Mouse (Mus musculus) intestine, embryonic 14.5 days (tissue): ENCODE results near the gene Micu1. TPM values are rescaled to one million over a fixed set of nuclear protein-coding genes. Genes with fewer than 3 reads are reported as not detected.

Experiments used
- ATAC-seq: fragments of 200-750 bp; cut with Nextera tagmentation; replicated peaks from 2 replicates; pipeline ENCODE4 v1.8.0; 2017; ENCODE audit warnings: low read depth, moderate number of reproducible peaks, moderate TSS enrichment, moderate library complexity; ENCODE audit not compliant: low FRiP score, low TSS enrichment
- DNase-seq: peaks from one replicate; pipeline ENCODE4 v3.0.0-alpha.2; 2018; ENCODE audit warnings: low spot score
- H3K27ac ChIP-seq: fragments of 300-500 bp; sonication (generic); 2 replicates; pipeline ENCODE4 v1.5.1; 2014; ENCODE audit warnings: low read depth, mild to moderate bottlenecking, control low read depth
- H3K27me3 ChIP-seq: fragments of 300-500 bp; sonication (generic); replicated peaks from 2 replicates; pipeline ENCODE4 v1.6.1; 2014; ENCODE audit warnings: low read length, control low read depth; ENCODE audit not compliant: control insufficient read depth, insufficient read depth
- H3K36me3 ChIP-seq: fragments of 300-500 bp; sonication (generic); 2 replicates; pipeline ENCODE4 v1.6.1; 2014; ENCODE audit warnings: low read length, control low read depth; ENCODE audit not compliant: control insufficient read depth, insufficient read depth
- H3K4me1 ChIP-seq: fragments of 300-500 bp; sonication (generic); replicated peaks from 2 replicates; pipeline ENCODE4 v1.6.1; 2014; ENCODE audit warnings: low read length, control low read depth, mixed read lengths; ENCODE audit not compliant: control insufficient read depth, insufficient read depth
- H3K4me2 ChIP-seq: fragments of 300-500 bp; sonication (generic); 2 replicates; pipeline ENCODE4 v1.6.1; 2014; ENCODE audit warnings: low read length
- H3K4me3 ChIP-seq: fragments of 300-500 bp; sonication (generic); 2 replicates; pipeline ENCODE4 v1.5.1; 2014; ENCODE audit warnings: low read depth, low read length, control low read depth, mixed read lengths
- H3K9ac ChIP-seq: fragments of 300-500 bp; sonication (generic); 2 replicates; pipeline ENCODE4 v1.6.1; 2014; ENCODE audit warnings: mild to moderate bottlenecking, low read length
- H3K9me3 ChIP-seq: fragments of 300-500 bp; sonication (generic); 2 replicates; pipeline ENCODE4 v1.6.1; 2016; ENCODE audit warnings: low read length, control low read depth; ENCODE audit not compliant: control insufficient read depth
- WGBS: fragments of 180-500 bp; shearing (Covaris S2); extraction: QIAGEN DNeasy Blood & Tissue Kit; methylation state at CpG from one replicate; pipeline ENCODE4 v1.1.7; 2014; 5-methylcytosine and 5-hydroxymethylcytosine counted together
- polyA plus RNA-seq: library from polyadenylated mRNA; unstranded; fragments of >200 nt; fragmentation: Nextera tagmentation; extraction: Ambion mirVana; gene quantifications from 2 replicates; pipeline ENCODE4 v1.2.1, GENCODE M21; 2014

Micu1 gene
- polyA plus RNA-seq, 1 experiment from 2014 or later: 65.8 TPM

GRCm38 (mm10) chr10:59895460-59896186 lies 193.3 kb downstream of the Micu1 start:
- H3K9me3 ChIP-seq: no peaks in the 10 kb centered on the region
- no peak overlapping the region for H3K4me3 ChIP-seq
- H3K27me3 ChIP-seq: no peaks in the 10 kb centered on the region
- 96% methylated on average over 17 of the region's 17 CpGs for WGBS
- H3K9ac ChIP-seq: no peak overlapping the region
- peaks cover 25% of the 10 kb centered on the region for H3K4me1 ChIP-seq
- H3K36me3 ChIP-seq: peaks cover 78% of the 10 kb centered on the region
- no peak overlapping the region for H3K27ac ChIP-seq
- DNase-seq: no peak
- no peak for ATAC-seq
- no peak overlapping the region for H3K4me2 ChIP-seq

- DNase-seq (no peak), ATAC-seq (no peak)
- Histone ChIP-seq H3K36me3 (peaks cover 72% of the 10 kb centered on the region), H3K27ac (no peak overlapping the region), H3K27me3 (no peaks in the 10 kb centered on the region), H3K4me3 (no peak overlapping the region), H3K9ac (no peak overlapping the region), H3K4me1 (peaks cover 25% of the 10 kb centered on the region), H3K9me3 (no peaks in the 10 kb centered on the region), H3K4me2 (no peak overlapping the region)
- 95% methylated on average over 4 of the region's 4 CpGs for WGBS
Observed at GRCm38 (mm10) chr10:59896211-59896610, 193.9 kb downstream of the Micu1 start.

DNA sequence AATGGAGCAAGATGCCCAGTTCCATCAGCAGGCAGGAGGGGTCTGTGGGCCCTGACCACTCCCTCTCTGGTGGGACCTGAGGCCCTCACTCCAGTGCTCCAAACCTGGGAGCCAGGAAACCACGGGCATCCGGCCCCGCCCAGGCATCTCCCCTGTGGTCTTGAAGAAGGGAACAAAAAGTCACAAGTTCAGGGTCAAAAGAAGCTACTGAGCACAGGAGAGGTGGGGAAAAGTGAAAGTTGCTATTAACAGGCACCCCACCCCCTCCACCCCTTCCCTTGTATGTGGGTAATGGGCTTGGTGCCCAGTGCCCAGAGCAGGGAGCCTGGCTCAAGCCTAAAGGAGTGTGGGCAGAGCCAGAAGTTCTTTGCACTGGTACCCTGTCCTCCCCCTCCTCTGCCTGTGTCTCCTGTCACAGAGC lies 194.6 kb downstream of the Micu1 start:
- Histone ChIP-seq H3K4me2 (no peak overlapping the region), H3K9ac (no peak overlapping the region), H3K27ac (no peak overlapping the region), H3K27me3 (no peaks in the 10 kb centered on the region), H3K36me3 (peaks cover 65% of the 10 kb centered on the region), H3K4me1 (peaks cover 26% of the 10 kb centered on the region), H3K9me3 (no peaks in the 10 kb centered on the region), H3K4me3 (no peak overlapping the region)
- ATAC-seq (no peak), DNase-seq (no peak)
- whole genome bisulfite sequencing: 71% methylated on average over 3 of the region's 3 CpGs

DNA sequence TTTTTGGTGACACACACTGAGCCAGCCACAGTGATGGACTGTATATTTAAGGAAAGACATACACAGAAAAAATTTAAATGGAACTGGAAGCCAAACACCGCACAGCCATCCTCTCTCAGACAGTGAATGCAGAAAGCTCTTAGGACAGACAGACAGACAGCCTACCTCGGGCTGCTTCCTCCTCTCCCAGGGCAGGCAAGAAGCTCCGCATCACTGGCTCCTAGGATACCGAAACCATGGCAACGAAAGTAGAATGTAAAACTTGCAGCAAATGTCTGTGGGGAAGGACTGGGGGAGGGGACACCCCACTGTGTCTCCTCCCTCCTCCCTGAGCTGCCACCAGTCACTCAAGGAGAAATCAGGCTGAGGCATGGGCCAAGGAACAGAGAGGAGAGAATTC lies 195.2 kb downstream of the Micu1 start:
- Histone ChIP-seq H3K27me3 (no peaks in the 10 kb centered on the region), H3K27ac (no peak overlapping the region), H3K4me2 (no peak overlapping the region), H3K4me1 (peaks cover 32% of the 10 kb centered on the region), H3K4me3 (no peak overlapping the region), H3K9ac (no peak overlapping the region), H3K36me3 (peaks cover 60% of the 10 kb centered on the region), H3K9me3 (no peaks in the 10 kb centered on the region)
- WGBS: 45% methylated on average over 5 of the region's 5 CpGs
- ATAC-seq (no peak), DNase-seq (no peak)

GRCm38 (mm10) chr10:59898180-59898778 lies 196.0 kb downstream of the Micu1 start:
- WGBS: 77% methylated on average over 9 of the region's 9 CpGs
- DNase-seq: no peak
- H3K4me3 ChIP-seq: no peak overlapping the region
- 0 out of 2 replicates have a peak overlapping the region, but pooled peaks have one; percentile 1 for H3K27ac ChIP-seq
- H3K4me1 ChIP-seq: peaks cover 38% of the 10 kb centered on the region
- H3K36me3 ChIP-seq: peaks cover 53% of the 10 kb centered on the region
- H3K4me2 ChIP-seq: no peak overlapping the region
- H3K9ac ChIP-seq: no peak overlapping the region
- H3K27me3 ChIP-seq: no peaks in the 10 kb centered on the region
- no peak for ATAC-seq
- H3K9me3 ChIP-seq: no peaks in the 10 kb centered on the region

DNA sequence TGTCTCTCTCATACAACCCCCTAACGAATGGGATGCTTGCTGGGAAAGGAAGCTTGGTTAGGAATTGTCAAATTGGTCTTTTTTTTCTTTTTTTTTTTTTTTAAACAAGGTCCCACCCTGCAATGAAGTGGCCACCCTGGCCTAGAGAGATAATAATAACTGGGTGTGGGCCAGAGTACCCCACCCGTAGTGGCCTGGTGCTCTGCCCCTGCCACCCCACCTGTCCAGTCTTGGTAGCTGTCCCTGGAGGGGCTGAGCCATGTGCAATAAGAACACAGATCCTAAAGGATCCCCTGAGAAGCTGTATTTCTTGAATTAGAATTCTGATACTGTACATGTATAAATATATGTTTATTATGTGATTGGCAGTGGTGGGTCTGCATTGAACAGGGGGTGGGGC lies 196.7 kb downstream of the Micu1 start:
- Histone ChIP-seq H3K36me3 (peaks cover 46% of the 10 kb centered on the region), H3K9me3 (no peaks in the 10 kb centered on the region), H3K9ac (peak overlapping the region; percentile 27; the same call in 1 of the 2 replicates), H3K4me1 (peaks cover 40% of the 10 kb centered on the region), H3K4me3 (no peak overlapping the region), H3K27ac (peak overlapping the region; percentile 90), H3K27me3 (no peaks in the 10 kb centered on the region), H3K4me2 (peak overlapping the region; percentile 25)
- DNase-seq (no peak), ATAC-seq (no peak)
- WGBS: 35% methylated on average over 2 of the region's 2 CpGs

GRCm38 (mm10) chr10:59899341-59900173 lies 197.3 kb downstream of the Micu1 start:
- Histone ChIP-seq H3K9ac (peak overlapping the region; percentile 27), H3K4me3 (no peak overlapping the region), H3K36me3 (peaks cover 40% of the 10 kb centered on the region), H3K4me2 (peak overlapping the region; percentile 25), H3K27me3 (no peaks in the 10 kb centered on the region), H3K27ac (peak overlapping the region; percentile 90), H3K9me3 (no peaks in the 10 kb centered on the region), H3K4me1 (peaks cover 40% of the 10 kb centered on the region)
- DNase-seq (peak; percentile 74), ATAC-seq (peak; percentile 92)
- 13% methylated on average over 21 of the region's 21 CpGs for WGBS

DNA sequence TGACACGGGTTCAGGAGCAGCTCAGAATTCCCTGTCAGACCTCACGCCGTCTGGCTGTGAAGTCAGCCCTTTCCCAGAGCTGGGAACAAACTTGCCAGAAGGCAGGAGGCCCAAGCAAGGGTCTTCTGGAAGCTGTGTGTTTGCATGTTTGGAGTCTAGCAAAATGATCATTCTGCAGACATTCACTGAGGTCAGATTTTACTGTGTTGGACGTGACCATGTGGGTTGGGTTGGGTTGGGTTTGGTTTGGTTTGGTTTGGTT lies 197.8 kb downstream of the Micu1 start:
- no peak overlapping the region for H3K4me3 ChIP-seq
- H3K9ac ChIP-seq: peak overlapping the region; percentile 27
- 27% methylated on average over 4 of the region's 4 CpGs for WGBS

More for the DNA sequence above, 197.8 kb downstream of the Micu1 start:
- H3K4me2 ChIP-seq: peak overlapping the region; percentile 7; the same call in 1 of the 2 replicates
- H3K36me3 ChIP-seq: peaks cover 35% of the 10 kb centered on the region
- ATAC-seq (no peak), DNase-seq (no peak)
- H3K9me3 ChIP-seq: no peaks in the 10 kb centered on the region
- peaks cover 35% of the 10 kb centered on the region for H3K4me1 ChIP-seq
- no peaks in the 10 kb centered on the region for H3K27me3 ChIP-seq
- peak overlapping the region; percentile 90 for H3K27ac ChIP-seq
